Mouse (Mus musculus): ENCODE data around the gene Nfasc. TPM values are rescaled to one million over a fixed set of nuclear protein-coding genes. Genes with fewer than 3 reads are reported as not detected.

Nfasc gene
- total and polyA plus RNA-seq, 2 experiments from 2014 or later: 32.7 to 59.2 TPM

DNA sequence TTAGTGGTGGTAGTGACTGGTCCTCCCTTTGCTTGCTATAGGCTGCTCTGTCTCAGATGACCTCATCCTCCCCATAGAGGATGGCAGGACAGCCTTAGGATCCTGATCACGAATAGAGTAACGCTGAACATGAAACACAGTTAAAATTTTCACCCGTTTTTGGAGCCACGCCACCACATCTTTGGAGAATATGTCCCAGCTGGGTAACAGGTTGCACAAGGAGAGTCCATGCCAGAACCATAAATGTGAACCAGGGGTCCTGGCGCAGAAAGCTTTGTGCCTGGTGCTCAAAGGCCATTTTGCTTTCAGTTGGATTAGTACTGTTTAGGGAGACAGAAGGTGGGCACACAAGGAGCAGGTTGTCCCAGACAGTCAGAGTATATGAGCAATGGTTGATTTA, 143.6 kb downstream of the Nfasc start:
- WGBS: 88% methylated on average over 5 of the region's 5 CpGs
- no peak overlapping the region for H3K4me3 ChIP-seq (ENCODE audit: low read depth, low read length)
- no peak for DNase-seq (ENCODE audit: low spot score)

DNA sequence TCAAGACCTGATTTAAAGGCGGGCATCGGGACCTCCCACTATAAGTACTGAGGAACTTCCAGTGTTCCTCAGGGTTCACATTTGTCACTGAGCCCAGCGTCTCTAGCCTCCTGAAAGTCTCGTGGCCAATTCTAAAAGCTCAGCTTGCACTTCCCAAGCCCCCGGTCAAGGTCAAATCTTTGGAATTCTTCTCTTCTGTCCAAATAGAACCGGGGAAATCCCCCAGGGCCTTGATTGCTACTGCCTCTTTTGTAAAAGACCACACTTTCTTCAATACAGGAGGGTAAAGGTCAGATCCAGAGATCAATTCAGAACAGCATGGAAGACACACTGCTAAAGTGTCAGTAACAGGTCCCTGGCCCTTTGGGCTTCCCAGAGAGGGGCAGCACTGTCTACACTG, 145.9 kb downstream of the Nfasc start:
- H3K9me3 ChIP-seq (ENCODE audit: low read length): no peaks in the 10 kb centered on the region
- H3K27me3 ChIP-seq (ENCODE audit: insufficient read depth, low read length): no peaks in the 10 kb centered on the region
- H3K36me3 ChIP-seq (ENCODE audit: insufficient read depth, low read length): peaks cover 33% of the 10 kb centered on the region
- no peak overlapping the region for H3K9ac ChIP-seq (replicated peaks; ENCODE audit: low read length, poor library complexity, severe bottlenecking)
- 46% methylated on average over 6 of the region's 6 CpGs for WGBS
- no peak overlapping the region for H3K27ac ChIP-seq (ENCODE audit: low read depth, low read length)
- no peak overlapping the region for H3K4me3 ChIP-seq (ENCODE audit: low read depth, low read length)
- H3K4me2 ChIP-seq (ENCODE audit: low read depth, low read length, poor library complexity, severe bottlenecking): no peak overlapping the region
- H3K4me1 ChIP-seq (ENCODE audit: insufficient read depth, low read length): no peaks in the 10 kb centered on the region
- ATAC-seq (ENCODE audit: low FRiP score) (no peak), DNase-seq (ENCODE audit: low spot score) (no peak)
- no peak for TF ChIP-seq CTCF (IDR thresholded peaks at IDR 0.05)

More for the DNA sequence above, 143.6 kb downstream of the Nfasc start:
- Histone ChIP-seq H3K27ac (ENCODE audit: low read depth, low read length) (no peak overlapping the region), H3K27me3 (ENCODE audit: insufficient read depth, low read length) (no peaks in the 10 kb centered on the region), H3K9ac (replicated peaks; ENCODE audit: low read length, poor library complexity, severe bottlenecking) (no peak overlapping the region), H3K4me1 (ENCODE audit: insufficient read depth, low read length) (no peaks in the 10 kb centered on the region), H3K4me2 (ENCODE audit: low read depth, low read length, poor library complexity, severe bottlenecking) (no peak overlapping the region), H3K9me3 (ENCODE audit: low read length) (no peaks in the 10 kb centered on the region), H3K36me3 (ENCODE audit: insufficient read depth, low read length) (peaks cover 46% of the 10 kb centered on the region)
- TF ChIP-seq CTCF (IDR thresholded peaks at IDR 0.05): no peak
- ATAC-seq (ENCODE audit: low FRiP score): no peak

- Histone ChIP-seq H3K9me3 (ENCODE audit: low read length) (no peaks in the 10 kb centered on the region), H3K4me1 (ENCODE audit: insufficient read depth, low read length) (no peaks in the 10 kb centered on the region), H3K9ac (replicated peaks; ENCODE audit: low read length, poor library complexity, severe bottlenecking) (no peak overlapping the region), H3K4me3 (ENCODE audit: low read depth, low read length) (no peak overlapping the region), H3K36me3 (ENCODE audit: insufficient read depth, low read length) (peaks cover 26% of the 10 kb centered on the region), H3K4me2 (ENCODE audit: low read depth, low read length, poor library complexity, severe bottlenecking) (no peak overlapping the region), H3K27ac (ENCODE audit: low read depth, low read length) (peak overlapping the region; percentile 32; the same call in 1 of the 2 replicates), H3K27me3 (ENCODE audit: insufficient read depth, low read length) (no peaks in the 10 kb centered on the region)
- DNase-seq (ENCODE audit: low spot score) (peak; percentile 90), ATAC-seq (ENCODE audit: low FRiP score) (peak; percentile 74)
- WGBS: 4% methylated on average over 4 of the region's 4 CpGs
- TF ChIP-seq CTCF (IDR thresholded peaks at IDR 0.05): peak; percentile 98
These were observed 147.0 kb downstream of the Nfasc start for GRCm38 (mm10) chr1:132594587-132594986.

GRCm38 (mm10) chr1:132592145-132592544, 149.5 kb downstream of the Nfasc start:
- Histone ChIP-seq H3K9me3 (ENCODE audit: low read length) (no peaks in the 10 kb centered on the region), H3K9ac (replicated peaks; ENCODE audit: low read length, poor library complexity, severe bottlenecking) (no peak overlapping the region), H3K4me3 (ENCODE audit: low read depth, low read length) (no peak overlapping the region), H3K27me3 (ENCODE audit: insufficient read depth, low read length) (no peaks in the 10 kb centered on the region), H3K4me1 (ENCODE audit: insufficient read depth, low read length) (no peaks in the 10 kb centered on the region), H3K4me2 (ENCODE audit: low read depth, low read length, poor library complexity, severe bottlenecking) (no peak overlapping the region), H3K27ac (ENCODE audit: low read depth, low read length) (no peak overlapping the region), H3K36me3 (ENCODE audit: insufficient read depth, low read length) (peaks cover 14% of the 10 kb centered on the region)
- ATAC-seq (ENCODE audit: low FRiP score) (no peak), DNase-seq (ENCODE audit: low spot score) (no peak)
- TF ChIP-seq CTCF (IDR thresholded peaks at IDR 0.05): no peak
- 92% methylated on average over 5 of the region's 5 CpGs for WGBS

DNA sequence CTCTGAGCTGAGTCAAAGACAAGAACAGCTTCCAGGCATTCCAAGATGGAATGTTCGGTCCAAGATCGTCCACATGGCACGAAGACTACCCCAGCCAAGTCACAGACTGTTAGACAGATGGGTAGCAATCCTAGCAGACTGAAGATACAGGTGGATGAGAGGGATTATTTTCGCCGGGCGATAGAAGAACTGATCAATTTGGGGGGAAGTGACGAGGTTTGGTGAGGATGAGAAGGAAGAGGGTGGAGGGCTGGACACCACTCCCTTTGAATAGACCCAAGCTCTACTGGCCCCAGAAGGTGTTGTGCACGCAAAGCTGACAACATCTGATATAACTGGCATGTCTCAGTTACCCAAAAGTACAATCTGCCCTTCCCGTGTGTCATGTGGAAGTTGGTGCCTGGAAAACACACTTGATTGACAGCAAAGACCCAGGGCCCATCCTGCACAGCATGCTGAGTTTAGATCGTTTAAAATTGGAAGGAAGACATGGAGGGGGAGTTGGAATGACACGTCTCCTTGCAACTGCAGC, 150.1 kb downstream of the Nfasc start:
- no peak for DNase-seq (ENCODE audit: low spot score)
- 84% methylated on average over 11 of the region's 11 CpGs for WGBS
- no peak for TF ChIP-seq CTCF (IDR thresholded peaks at IDR 0.05)
- Histone ChIP-seq H3K27me3 (ENCODE audit: insufficient read depth, low read length) (no peaks in the 10 kb centered on the region), H3K9ac (replicated peaks; ENCODE audit: low read length, poor library complexity, severe bottlenecking) (no peak overlapping the region), H3K36me3 (ENCODE audit: insufficient read depth, low read length) (peaks cover 14% of the 10 kb centered on the region), H3K4me2 (ENCODE audit: low read depth, low read length, poor library complexity, severe bottlenecking) (no peak overlapping the region), H3K4me3 (ENCODE audit: low read depth, low read length) (no peak overlapping the region), H3K4me1 (ENCODE audit: insufficient read depth, low read length) (no peaks in the 10 kb centered on the region), H3K9me3 (ENCODE audit: low read length) (no peaks in the 10 kb centered on the region), H3K27ac (ENCODE audit: low read depth, low read length) (no peak overlapping the region)
- ATAC-seq (ENCODE audit: low FRiP score): no peak

DNA sequence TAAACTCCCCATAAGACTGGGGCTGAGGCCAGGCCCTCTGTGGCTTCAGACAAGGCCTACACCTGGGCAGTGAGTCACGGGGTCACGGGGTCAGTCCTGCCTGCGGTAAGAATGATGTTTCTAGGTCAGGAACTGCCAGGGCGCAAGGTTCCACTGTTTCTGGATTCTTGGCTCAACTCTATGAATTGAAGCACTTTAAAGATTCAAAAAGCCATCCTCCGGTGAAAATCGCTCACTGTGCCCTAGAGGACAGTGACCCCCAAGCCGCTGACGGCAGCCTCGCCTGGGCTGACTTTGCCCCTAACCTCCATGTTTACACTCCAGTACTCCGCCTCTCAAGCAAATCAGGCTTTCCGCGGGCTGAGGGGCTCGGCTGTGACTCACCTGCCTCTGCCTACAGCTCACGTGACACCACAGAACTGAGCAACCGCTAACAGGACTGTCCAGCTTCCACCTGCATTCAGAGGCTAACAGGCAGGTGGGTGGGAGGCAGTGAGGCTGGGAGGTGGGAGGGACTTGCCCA, 154.9 kb downstream of the Nfasc start:
- no peak overlapping the region for H3K27ac ChIP-seq (ENCODE audit: low read depth, low read length)
- H3K4me3 ChIP-seq (ENCODE audit: low read depth, low read length): no peak overlapping the region
- WGBS: 61% methylated on average over 15 of the region's 15 CpGs
- no peaks in the 10 kb centered on the region for H3K27me3 ChIP-seq (ENCODE audit: insufficient read depth, low read length)
- peaks cover 2% of the 10 kb centered on the region for H3K4me1 ChIP-seq (ENCODE audit: insufficient read depth, low read length)
- H3K9me3 ChIP-seq (ENCODE audit: low read length): no peaks in the 10 kb centered on the region
- H3K9ac ChIP-seq (replicated peaks; ENCODE audit: low read length, poor library complexity, severe bottlenecking): no peak overlapping the region
- no peak for DNase-seq (ENCODE audit: low spot score)
- no peak for TF ChIP-seq CTCF (IDR thresholded peaks at IDR 0.05)
- peaks cover 5% of the 10 kb centered on the region; the same call in 1 of the 2 replicates for H3K36me3 ChIP-seq (ENCODE audit: insufficient read depth, low read length)
- H3K4me2 ChIP-seq (ENCODE audit: low read depth, low read length, poor library complexity, severe bottlenecking): no peak overlapping the region
- no peak for ATAC-seq (ENCODE audit: low FRiP score)
